Mouse (Mus musculus): Measurements from ENCODE around the gene Cmtr1. TPM values are rescaled to one million over a fixed set of nuclear protein-coding genes. Genes with fewer than 3 reads are reported as not detected.

The Cmtr1 gene
- polyA plus RNA-seq, 1 experiment from 2014 or later, result 130 TPM

DNA sequence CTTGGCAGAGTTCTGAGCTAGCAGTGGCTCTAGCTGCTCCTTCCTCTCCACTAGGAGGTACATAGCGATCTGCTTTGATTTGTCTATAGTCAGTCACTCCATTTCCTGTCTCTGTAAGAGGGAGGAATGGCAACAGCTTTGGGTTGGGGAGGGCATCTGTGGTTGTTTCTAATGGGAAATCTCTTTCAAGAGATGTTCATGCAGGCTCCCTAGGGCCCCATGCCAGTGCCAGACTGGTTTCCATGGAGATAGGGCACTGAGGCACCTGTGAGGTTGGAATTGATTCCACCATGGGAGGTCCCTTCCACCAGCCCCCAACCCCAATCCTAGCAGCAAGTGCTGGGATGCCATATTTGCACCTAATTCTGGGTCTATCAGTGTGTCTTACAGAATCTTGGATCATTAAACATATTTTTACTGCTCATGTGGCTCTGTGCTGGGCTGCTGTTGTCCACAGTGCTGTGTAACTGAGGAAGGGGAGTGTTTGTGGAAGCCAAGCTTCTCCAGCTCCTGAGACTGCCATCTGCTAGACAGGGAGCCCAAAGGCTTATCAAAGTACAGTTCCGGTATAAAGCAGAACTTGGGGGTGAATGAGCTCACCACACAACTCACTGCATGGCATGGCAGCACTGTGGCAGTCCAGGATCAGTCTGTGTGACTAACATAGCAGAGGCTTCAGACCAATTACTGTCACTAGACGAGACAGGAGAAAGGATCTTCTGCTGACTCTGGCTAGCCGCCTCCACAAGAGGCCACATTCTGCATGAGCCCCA, 42.7 kb downstream of the Cmtr1 start:
- H3K27ac ChIP-seq (ENCODE audit: low read depth, low read length), result no peak overlapping the region
- ATAC-seq (replicated peaks; ENCODE audit: low FRiP score) (no peak), DNase-seq (ENCODE audit: low spot score) (no peak)
- peaks cover under 1% of the 10 kb centered on the region for H3K4me1 ChIP-seq (replicated peaks; ENCODE audit: control insufficient read depth, insufficient read depth, low read length)
- H3K4me3 ChIP-seq (ENCODE audit: low read depth, low read length), result no peak overlapping the region
- H3K4me2 ChIP-seq, result no peak overlapping the region
- no peak overlapping the region for H3K9ac ChIP-seq (ENCODE audit: low read depth, low read length)
- 68% methylated on average over 4 of the region's 4 CpGs for WGBS
- H3K27me3 ChIP-seq (replicated peaks; ENCODE audit: control insufficient read depth, insufficient read depth, low read length), result no peaks in the 10 kb centered on the region
- H3K36me3 ChIP-seq (ENCODE audit: control insufficient read depth, insufficient read depth, low read length), result peaks cover 18% of the 10 kb centered on the region; the same call in 1 of the 2 replicates
- H3K9me3 ChIP-seq (ENCODE audit: control insufficient read depth, low read length), result no peaks in the 10 kb centered on the region

DNA sequence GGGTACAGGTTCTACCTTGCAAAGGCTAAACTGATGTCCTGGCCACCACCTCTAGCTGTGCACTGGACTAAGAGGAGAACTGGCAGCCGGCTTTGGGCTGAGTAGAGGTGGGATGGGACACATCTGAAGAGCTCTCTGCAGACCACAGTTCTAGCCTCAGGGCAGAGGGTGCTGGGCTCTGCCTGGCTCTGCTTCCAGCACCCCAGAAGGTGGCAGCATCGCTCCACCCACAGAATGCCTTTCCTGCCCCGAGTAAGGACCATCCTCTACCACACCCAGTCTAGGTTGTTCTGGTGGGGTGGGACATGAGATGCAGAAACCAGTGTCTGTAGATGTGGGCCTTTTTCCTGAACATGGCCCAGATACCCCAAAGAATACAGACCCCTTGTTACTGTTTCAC, 44.4 kb downstream of the Cmtr1 start:
- peaks cover 10% of the 10 kb centered on the region; the same call in 1 of the 2 replicates for H3K36me3 ChIP-seq (ENCODE audit: control insufficient read depth, insufficient read depth, low read length)
- no peaks in the 10 kb centered on the region for H3K27me3 ChIP-seq (replicated peaks; ENCODE audit: control insufficient read depth, insufficient read depth, low read length)
- peak; percentile 40; the same call in 1 of the 2 replicates for ATAC-seq (replicated peaks; ENCODE audit: low FRiP score)
- no peak overlapping the region for H3K9ac ChIP-seq (ENCODE audit: low read depth, low read length)
- H3K4me1 ChIP-seq (replicated peaks; ENCODE audit: control insufficient read depth, insufficient read depth, low read length), result peaks cover 17% of the 10 kb centered on the region
- DNase-seq (ENCODE audit: low spot score), result peak; percentile 59
- no peak overlapping the region for H3K4me2 ChIP-seq
- H3K4me3 ChIP-seq (ENCODE audit: low read depth, low read length), result no peak overlapping the region
- WGBS, result 37% methylated on average over 3 of the region's 3 CpGs
- H3K9me3 ChIP-seq (ENCODE audit: control insufficient read depth, low read length), result no peaks in the 10 kb centered on the region
- no peak overlapping the region for H3K27ac ChIP-seq (ENCODE audit: low read depth, low read length)

DNA sequence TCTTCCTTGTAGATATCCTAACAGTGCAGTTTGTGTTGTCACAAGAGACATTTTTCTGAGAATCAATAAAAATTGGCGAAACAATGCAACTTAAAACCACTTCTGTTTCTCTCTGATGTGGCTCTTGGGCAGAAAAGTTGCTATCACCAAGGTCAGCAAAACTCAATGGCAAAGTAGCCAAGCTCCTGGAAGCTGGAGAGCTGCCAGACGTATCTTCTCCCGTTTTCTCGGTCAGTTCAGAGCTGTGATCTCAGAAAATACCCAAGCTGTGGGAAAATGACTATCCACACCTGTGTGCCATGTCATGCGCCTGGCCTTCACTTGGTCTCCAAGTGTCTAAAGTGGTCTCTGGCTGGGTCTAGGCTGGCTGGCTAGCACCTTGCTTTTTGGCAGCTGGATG, 45.5 kb downstream of the Cmtr1 start:
- WGBS, result 85% methylated on average over 5 of the region's 5 CpGs
- no peak overlapping the region for H3K4me2 ChIP-seq

DNA sequence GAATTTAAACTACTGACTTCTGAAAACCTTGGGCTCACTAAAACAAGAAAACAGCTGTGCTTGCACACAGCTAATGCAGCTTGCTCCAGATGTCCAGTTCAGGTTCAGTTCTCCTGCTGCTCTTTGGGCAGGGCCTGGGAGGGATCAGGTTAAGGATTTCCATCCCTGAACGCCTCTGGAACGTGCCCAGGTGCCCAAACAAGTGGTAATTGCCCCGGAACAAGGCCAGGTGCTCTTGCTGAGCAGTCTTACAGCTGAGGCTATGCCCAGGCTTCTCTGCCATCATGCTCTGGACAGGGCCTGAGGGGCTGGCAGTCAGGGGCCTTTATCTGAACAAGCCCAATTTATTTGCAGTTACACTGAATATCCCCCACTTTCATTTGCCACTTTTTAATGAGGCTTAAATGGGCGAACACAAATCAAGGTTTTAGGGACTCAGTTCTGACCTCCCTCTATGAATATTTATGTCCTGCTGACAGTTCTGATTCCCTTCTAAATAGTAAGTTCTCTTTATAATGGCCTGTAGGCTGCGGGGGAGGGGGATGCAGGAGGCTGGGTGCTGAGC, 46.7 kb downstream of the Cmtr1 start:
- Histone ChIP-seq H3K4me1 (replicated peaks; ENCODE audit: control insufficient read depth, insufficient read depth, low read length) (peaks cover 33% of the 10 kb centered on the region), H3K27ac (ENCODE audit: low read depth, low read length) (no peak overlapping the region), H3K36me3 (ENCODE audit: control insufficient read depth, insufficient read depth, low read length) (peaks cover 3% of the 10 kb centered on the region; the same call in 1 of the 2 replicates), H3K9ac (ENCODE audit: low read depth, low read length) (no peak overlapping the region), H3K4me2 (no peak overlapping the region), H3K27me3 (replicated peaks; ENCODE audit: control insufficient read depth, insufficient read depth, low read length) (no peaks in the 10 kb centered on the region), H3K4me3 (ENCODE audit: low read depth, low read length) (no peak overlapping the region), H3K9me3 (ENCODE audit: control insufficient read depth, low read length) (no peaks in the 10 kb centered on the region)
- no peak for DNase-seq (ENCODE audit: low spot score)
- WGBS, result 76% methylated on average over 5 of the region's 5 CpGs
- ATAC-seq (replicated peaks; ENCODE audit: low FRiP score), result no peak

More for the DNA sequence above, 45.5 kb downstream of the Cmtr1 start:
- Histone ChIP-seq H3K4me1 (replicated peaks; ENCODE audit: control insufficient read depth, insufficient read depth, low read length) (peaks cover 24% of the 10 kb centered on the region), H3K27ac (ENCODE audit: low read depth, low read length) (no peak overlapping the region), H3K4me3 (ENCODE audit: low read depth, low read length) (no peak overlapping the region), H3K36me3 (ENCODE audit: control insufficient read depth, insufficient read depth, low read length) (peaks cover 3% of the 10 kb centered on the region; the same call in 1 of the 2 replicates), H3K9ac (ENCODE audit: low read depth, low read length) (no peak overlapping the region), H3K27me3 (replicated peaks; ENCODE audit: control insufficient read depth, insufficient read depth, low read length) (no peaks in the 10 kb centered on the region), H3K9me3 (ENCODE audit: control insufficient read depth, low read length) (no peaks in the 10 kb centered on the region)
- ATAC-seq (replicated peaks; ENCODE audit: low FRiP score), result no peak
- DNase-seq (ENCODE audit: low spot score), result no peak

DNA sequence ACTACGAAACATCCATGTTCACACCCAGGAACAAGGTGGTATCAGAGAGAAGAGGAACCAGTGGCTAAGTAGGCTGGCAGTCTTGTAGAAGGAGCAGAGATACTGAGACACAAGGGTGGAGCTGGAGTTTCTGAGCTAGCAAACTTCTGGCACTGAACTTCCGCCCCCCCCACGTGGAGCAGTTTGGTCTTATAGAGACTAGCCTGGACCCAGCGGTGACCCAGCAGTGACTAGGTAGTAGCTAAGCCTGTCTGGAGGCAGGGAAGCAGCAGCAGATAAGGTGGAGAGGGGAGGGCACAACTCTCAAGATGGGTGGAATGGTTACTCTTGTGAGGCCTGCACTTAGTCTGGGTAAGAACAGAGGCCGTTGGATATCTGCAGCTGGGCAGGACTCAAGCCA, 48.4 kb downstream of the Cmtr1 start:
- Histone ChIP-seq H3K4me2 (no peak overlapping the region), H3K4me1 (replicated peaks; ENCODE audit: control insufficient read depth, insufficient read depth, low read length) (peaks cover 33% of the 10 kb centered on the region), H3K4me3 (ENCODE audit: low read depth, low read length) (no peak overlapping the region), H3K9me3 (ENCODE audit: control insufficient read depth, low read length) (no peaks in the 10 kb centered on the region), H3K27ac (ENCODE audit: low read depth, low read length) (0 out of 2 replicates have a peak overlapping the region, but pooled peaks have one; percentile 26), H3K27me3 (replicated peaks; ENCODE audit: control insufficient read depth, insufficient read depth, low read length) (no peaks in the 10 kb centered on the region), H3K36me3 (ENCODE audit: control insufficient read depth, insufficient read depth, low read length) (no peaks in the 10 kb centered on the region), H3K9ac (ENCODE audit: low read depth, low read length) (no peak overlapping the region)
- ATAC-seq (replicated peaks; ENCODE audit: low FRiP score) (peak; percentile 58), DNase-seq (ENCODE audit: low spot score) (no peak)
- WGBS, result 58% methylated on average over 5 of the region's 5 CpGs

DNA sequence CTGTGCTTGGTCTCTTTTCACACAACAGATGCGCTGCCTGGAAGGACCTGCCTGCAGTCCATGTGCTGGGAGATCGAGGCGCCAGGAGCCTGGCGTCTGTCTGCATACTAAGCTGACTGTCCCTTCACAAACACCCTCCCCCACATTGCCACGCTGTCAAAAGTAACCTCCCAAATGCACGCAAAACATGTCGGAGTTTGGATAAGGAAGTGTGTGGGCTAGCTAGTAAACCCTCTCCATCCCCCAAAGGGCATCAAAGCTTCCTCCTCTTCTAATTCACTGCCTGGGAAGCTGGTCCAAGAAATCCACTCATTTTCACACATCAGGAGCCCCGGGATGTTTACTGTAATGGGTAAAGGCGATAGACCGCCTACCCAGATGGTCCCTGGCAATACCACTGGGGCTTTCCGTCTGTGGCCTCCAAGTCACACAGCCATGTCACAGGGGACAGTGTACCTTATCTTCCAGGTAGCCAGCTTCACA, 50.2 kb downstream of the Cmtr1 start:
- Histone ChIP-seq H3K4me2 (no peak overlapping the region), H3K27ac (ENCODE audit: low read depth, low read length) (no peak overlapping the region), H3K9ac (ENCODE audit: low read depth, low read length) (no peak overlapping the region), H3K36me3 (ENCODE audit: control insufficient read depth, insufficient read depth, low read length) (no peaks in the 10 kb centered on the region), H3K4me1 (replicated peaks; ENCODE audit: control insufficient read depth, insufficient read depth, low read length) (peaks cover 33% of the 10 kb centered on the region), H3K27me3 (replicated peaks; ENCODE audit: control insufficient read depth, insufficient read depth, low read length) (no peaks in the 10 kb centered on the region), H3K4me3 (ENCODE audit: low read depth, low read length) (no peak overlapping the region), H3K9me3 (ENCODE audit: control insufficient read depth, low read length) (no peaks in the 10 kb centered on the region)
- ATAC-seq (replicated peaks; ENCODE audit: low FRiP score), result no peak
- 74% methylated on average over 11 of the region's 11 CpGs for WGBS
- no peak for DNase-seq (ENCODE audit: low spot score)

DNA sequence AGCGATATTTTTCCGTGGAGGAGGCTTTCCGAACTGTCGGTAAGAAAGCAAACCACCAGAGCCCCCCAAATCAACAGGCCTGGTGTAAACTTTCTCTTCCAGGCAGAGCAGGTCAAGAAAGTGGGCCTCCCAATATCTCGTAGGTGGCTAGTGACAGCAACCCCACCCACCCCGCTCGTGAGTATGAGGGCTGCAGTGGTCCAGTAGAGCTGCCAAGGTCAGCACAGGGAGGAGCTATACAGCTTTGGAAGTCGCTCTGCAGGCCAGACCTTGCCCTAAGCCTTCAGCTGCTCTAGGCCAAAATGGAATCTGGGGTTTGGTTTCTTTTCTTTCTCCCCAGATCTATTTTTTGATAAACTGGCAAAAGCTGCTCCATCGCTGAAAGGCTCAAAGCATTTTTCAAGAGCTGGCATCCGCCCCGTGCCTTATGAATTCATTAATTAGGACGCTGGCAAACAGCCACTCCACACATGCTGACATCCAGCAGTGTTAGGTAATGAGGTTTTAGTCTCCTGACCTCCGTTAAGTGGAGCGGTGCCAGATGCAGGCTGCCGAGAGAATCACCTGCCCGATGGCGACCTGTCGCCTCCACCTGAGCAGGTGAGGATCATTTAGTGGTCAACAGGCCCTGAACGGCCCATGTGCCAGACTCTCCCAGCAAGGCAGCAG, 50.8 kb downstream of the Cmtr1 start:
- Histone ChIP-seq H3K9ac (ENCODE audit: low read depth, low read length) (no peak overlapping the region), H3K27ac (ENCODE audit: low read depth, low read length) (no peak overlapping the region), H3K4me1 (replicated peaks; ENCODE audit: control insufficient read depth, insufficient read depth, low read length) (peaks cover 37% of the 10 kb centered on the region), H3K36me3 (ENCODE audit: control insufficient read depth, insufficient read depth, low read length) (no peaks in the 10 kb centered on the region), H3K4me3 (ENCODE audit: low read depth, low read length) (no peak overlapping the region), H3K27me3 (replicated peaks; ENCODE audit: control insufficient read depth, insufficient read depth, low read length) (no peaks in the 10 kb centered on the region), H3K4me2 (no peak overlapping the region), H3K9me3 (ENCODE audit: control insufficient read depth, low read length) (no peaks in the 10 kb centered on the region)
- DNase-seq (ENCODE audit: low spot score) (no peak), ATAC-seq (replicated peaks; ENCODE audit: low FRiP score) (no peak)
- 75% methylated on average over 19 of the region's 19 CpGs for WGBS

DNA sequence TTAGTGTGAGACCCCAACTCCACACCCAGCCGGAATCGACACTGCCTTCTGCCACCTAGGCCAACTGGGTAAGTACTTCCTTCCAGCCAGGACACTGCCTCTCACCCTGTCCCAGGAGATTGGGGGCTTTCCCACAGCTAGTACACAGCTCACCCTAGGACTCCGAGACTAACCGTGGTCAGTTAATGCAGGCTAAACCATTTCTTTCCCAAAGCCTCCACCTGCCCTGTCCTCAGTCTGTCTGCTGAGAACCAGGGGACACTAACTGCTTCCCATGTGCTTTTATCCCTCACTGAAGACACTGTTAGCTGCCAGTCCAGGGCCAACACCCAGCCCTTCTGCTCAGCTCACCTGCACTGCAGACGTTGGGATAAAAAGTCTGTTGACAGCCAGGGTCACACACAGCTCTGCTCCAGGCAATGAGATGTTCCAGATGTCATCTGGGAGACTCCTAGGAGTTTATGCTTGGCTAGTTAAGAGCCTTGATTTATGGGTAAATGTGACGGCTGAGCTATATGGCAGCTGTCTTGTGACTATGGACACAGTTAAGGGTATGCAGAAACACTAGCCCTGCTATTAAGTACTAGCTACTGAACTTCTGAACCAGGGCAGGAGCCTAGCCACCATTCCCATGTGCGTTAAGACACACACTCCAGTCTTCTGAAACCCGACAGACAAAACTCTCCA, 51.5 kb downstream of the Cmtr1 start:
- H3K27me3 ChIP-seq (replicated peaks; ENCODE audit: control insufficient read depth, insufficient read depth, low read length), result no peaks in the 10 kb centered on the region
- no peak overlapping the region for H3K4me3 ChIP-seq (ENCODE audit: low read depth, low read length)
- ATAC-seq (replicated peaks; ENCODE audit: low FRiP score) (no peak), DNase-seq (ENCODE audit: low spot score) (no peak)
- 74% methylated on average over 8 of the region's 8 CpGs for WGBS
- H3K4me1 ChIP-seq (replicated peaks; ENCODE audit: control insufficient read depth, insufficient read depth, low read length), result peaks cover 40% of the 10 kb centered on the region
- no peak overlapping the region for H3K27ac ChIP-seq (ENCODE audit: low read depth, low read length)
- H3K36me3 ChIP-seq (ENCODE audit: control insufficient read depth, insufficient read depth, low read length), result no peaks in the 10 kb centered on the region
- no peaks in the 10 kb centered on the region for H3K9me3 ChIP-seq (ENCODE audit: control insufficient read depth, low read length)
- H3K4me2 ChIP-seq, result no peak overlapping the region
- no peak overlapping the region for H3K9ac ChIP-seq (ENCODE audit: low read depth, low read length)
